Mouse (Mus musculus) bone marrow macrophage, adult 2 months (primary cell): ENCODE results near the gene Gm5134.

Experiments
- CTCF ChIP-seq: IDR thresholded peaks from 2 replicates; pipeline ENCODE4 v1.5.1; 2012; ENCODE audit warnings: low read depth, mild to moderate bottlenecking, low read length, moderate library complexity
- POLR2A ChIP-seq: IDR thresholded peaks from 2 replicates; pipeline ENCODE4 v1.6.1; 2012; ENCODE audit warnings: mild to moderate bottlenecking, low read depth, low read length, borderline replicate concordance

DNA sequence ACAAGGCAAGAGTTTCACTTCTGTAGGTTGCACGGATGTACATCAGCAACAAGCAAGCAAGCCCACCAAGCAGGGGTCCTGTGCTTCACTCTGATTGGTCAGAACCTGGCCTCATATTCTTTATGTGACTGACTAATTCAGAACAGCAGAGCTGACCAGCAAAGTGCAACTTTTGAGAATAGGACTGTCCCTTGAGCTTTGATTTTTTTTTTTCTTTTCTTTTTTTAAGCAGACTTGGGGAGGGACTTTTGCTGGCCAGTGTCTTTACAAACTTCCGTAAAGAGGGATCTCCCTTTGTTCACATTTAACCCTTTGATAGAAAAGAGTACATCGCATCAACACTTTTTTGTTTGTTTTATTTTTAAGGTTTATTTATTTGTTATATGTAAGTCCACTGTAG, 55.5 kb downstream of the Gm5134 start:
- no peak for TF ChIP-seq CTCF
- no peak for TF ChIP-seq POLR2A
